Mouse (Mus musculus): ENCODE results near the gene Taf5. TPM values are rescaled to one million over a fixed set of nuclear protein-coding genes. Genes with fewer than 3 reads are reported as not detected.

The Taf5 gene
- polyA plus RNA-seq (2012; rRNA removed; ENCODE audit: low replicate concordance): 2.6 and 2.9 TPM in 2 replicates

DNA sequence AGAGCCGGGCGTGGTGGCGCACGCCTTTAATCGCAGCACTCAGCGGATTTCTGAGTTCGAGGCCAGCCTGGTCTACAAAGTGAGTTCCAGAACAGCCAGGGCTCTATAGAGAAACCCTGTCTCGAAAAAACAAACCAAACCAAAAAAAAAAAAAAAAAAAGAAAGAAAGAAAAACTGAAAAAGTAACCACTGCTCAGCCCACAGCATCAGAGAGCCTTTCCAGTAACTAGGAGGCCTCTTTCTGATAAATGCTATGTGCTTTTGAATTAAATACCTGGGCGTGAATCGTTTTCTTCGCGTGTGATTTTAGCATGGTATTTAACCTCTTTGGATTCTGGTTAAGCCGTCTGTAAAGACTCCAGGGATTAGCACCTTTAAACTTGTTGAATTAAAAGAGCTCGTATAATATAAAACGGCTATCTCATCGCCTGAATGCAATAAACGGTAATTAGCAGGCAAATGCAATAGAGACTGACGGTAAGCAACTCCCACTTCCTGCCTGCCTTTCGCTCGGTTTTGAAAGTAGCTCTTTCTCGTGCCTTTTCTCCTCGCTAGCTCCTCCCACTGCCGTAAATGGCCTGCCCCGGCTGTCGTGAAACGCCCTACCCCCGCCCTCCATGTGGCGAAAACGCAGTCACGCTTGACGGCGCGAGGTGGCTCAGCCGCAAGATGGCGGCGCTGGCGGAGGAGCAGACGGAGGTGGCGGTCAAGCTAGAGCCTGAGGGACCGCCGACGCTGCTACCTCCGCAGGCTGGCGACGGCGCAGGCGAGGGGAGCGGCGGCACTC, at the start of gene Taf5:
Taf5 (plus strand) TSS at position 651 of the 787 bp plus-strand sequence.

GRCm38 (mm10) chr19:47050271-47051032, 17.1 kb upstream of the Taf5 start, which contains the start of gene Pcgf6:
Pcgf6 (minus strand) TSS chr19:47050906.

GRCm38 (mm10) chr19:47090550-47091156, 23.1 kb downstream of the Taf5 start, which contains the start of the genes Usmg5 and Pdcd11:
Usmg5 (minus strand) TSS chr19:47090647.
Pdcd11 (plus strand) TSS chr19:47090768.

Other genes starting within 250 kb of the Taf5 start
- not detected in 2 replicates for gene Ina, start 53.0 kb upstream of the Taf5 start, polyA plus RNA-seq (2012; rRNA removed; ENCODE audit: low replicate concordance)
- gene Nt5c2, start 52.6 kb upstream of the Taf5 start, polyA plus RNA-seq (2012; rRNA removed; ENCODE audit: low replicate concordance): 10.6 and 15.8 TPM in 2 replicates
- gene Pcgf6, start 16.8 kb upstream of the Taf5 start, polyA plus RNA-seq (2012; rRNA removed; ENCODE audit: low replicate concordance): 6.5 and 11.6 TPM in 2 replicates
- gene Usmg5, start 22.9 kb downstream of the Taf5 start, polyA plus RNA-seq (2012; rRNA removed; ENCODE audit: low replicate concordance): 36.3 and 110 TPM in 2 replicates
- 7.4 and 7.6 TPM in 2 replicates for gene Pdcd11, start 23.0 kb downstream of the Taf5 start, polyA plus RNA-seq (2012; rRNA removed; ENCODE audit: low replicate concordance)
- gene Calhm2, start 70.5 kb downstream of the Taf5 start, polyA plus RNA-seq (2012; rRNA removed; ENCODE audit: low replicate concordance): 20.9 and 27.9 TPM in 2 replicates
- gene Calhm1, start 76.5 kb downstream of the Taf5 start, polyA plus RNA-seq (2012; rRNA removed; ENCODE audit: low replicate concordance): not detected in 2 replicates
- not detected in 2 replicates for gene Calhm3, start 90.0 kb downstream of the Taf5 start, polyA plus RNA-seq (2012; rRNA removed; ENCODE audit: low replicate concordance)
- 1.7 and 29.6 TPM in 2 replicates for gene Neurl1a, start 111.1 kb downstream of the Taf5 start, polyA plus RNA-seq (2012; rRNA removed; ENCODE audit: low replicate concordance)

Data from mammary gland, adult 2 months (tissue).